Mouse (Mus musculus): ENCODE results near the gene Gjd3. TPM values are rescaled to one million over a fixed set of nuclear protein-coding genes. Genes with fewer than 3 reads are reported as not detected.

Gene Gjd3
- polyA plus RNA-seq, 1 experiment: not detected

DNA sequence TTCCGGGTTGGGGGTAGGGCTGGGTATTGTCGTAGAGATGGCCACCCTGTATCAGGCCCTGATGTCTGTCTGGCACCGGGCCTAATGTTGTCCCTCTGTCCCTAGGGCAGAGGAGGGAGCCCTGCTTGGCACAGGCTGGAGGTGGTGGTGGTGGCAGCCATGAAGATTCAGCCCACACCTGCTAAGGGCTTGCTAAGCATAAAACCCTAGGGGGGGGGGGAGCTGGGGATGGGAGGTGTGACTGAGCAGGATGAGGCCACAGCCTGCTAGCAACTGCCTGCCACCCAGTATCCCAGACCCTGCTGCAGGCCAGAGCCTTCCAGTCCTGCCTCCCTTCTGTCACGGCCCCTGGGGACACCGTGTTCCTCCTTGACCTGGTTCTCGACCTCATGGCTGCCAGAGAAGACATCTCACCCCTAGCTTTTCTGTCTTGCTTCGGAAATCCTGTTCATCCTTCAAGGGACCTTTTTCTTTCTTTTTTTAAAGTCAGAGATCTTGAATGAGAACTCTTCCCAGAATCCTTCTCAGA is 27.0 kb downstream of the Gjd3 start:
- no peak overlapping the region for H3K27ac ChIP-seq (ENCODE audit: control insufficient read depth, insufficient read depth, low read depth, low read length, poor library complexity)
- no peak overlapping the region for H3K4me3 ChIP-seq (replicated peaks; ENCODE audit: control insufficient read depth, low read depth, low read length)
- TF ChIP-seq POLR2A (IDR thresholded peaks at IDR 0.05; ENCODE audit: borderline replicate concordance, control insufficient read depth, low read depth, low read length) (no peak), CTCF (IDR thresholded peaks at IDR 0.05; ENCODE audit: control insufficient read depth, insufficient read depth, low read length) (no peak)
- H3K4me1 ChIP-seq (ENCODE audit: control insufficient read depth, insufficient read depth, low read length): peaks cover 3% of the 10 kb centered on the region; the same call in 1 of the 2 replicates
- 46% methylated on average over 7 of the region's 7 CpGs for WGBS

DNA sequence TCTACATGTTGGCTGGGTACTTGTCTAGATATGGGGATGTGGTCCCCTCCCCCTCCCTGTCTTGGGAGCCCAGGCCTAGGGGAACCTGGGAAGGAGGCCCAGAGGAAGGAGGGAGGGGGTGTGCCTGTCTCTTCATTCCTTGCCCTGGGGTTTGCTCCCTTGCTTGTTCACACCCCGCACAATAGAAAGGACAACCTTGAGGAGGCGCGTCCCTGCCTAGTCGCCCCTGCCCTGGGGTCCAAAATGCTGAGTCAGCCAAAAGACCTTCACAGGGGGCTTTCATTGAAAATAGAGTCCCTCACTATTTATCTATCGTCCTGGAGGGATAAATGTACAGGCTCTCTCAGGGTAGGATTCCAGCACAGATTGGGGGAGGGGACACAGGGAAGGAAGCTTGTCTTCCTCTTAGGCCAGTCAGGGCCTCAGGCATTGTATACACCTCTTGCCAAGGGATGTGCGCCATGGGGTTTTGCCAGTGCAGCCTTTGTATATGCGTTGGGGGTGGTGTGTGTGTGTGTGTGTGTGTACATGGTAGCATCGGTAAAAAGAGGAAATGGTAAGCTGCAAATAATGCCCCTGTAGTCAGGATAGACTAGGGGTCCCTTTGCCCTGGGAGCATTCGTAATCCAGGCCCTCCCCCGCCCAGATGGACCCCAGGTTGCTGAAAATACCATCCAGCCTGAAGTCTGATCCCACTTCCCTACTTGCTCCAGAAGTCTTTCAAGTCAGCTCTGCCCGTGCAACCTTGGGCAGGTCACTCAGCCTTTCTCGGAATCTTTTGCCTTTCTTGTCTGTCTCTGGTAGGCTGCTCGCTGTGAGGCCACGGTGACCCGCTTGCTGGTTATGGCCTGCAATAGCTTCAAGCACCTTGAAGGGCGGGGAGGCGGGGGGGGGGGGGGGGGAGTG is 27.8 kb downstream of the Gjd3 start:
- 37% methylated on average over 17 of the region's 17 CpGs for WGBS
- Histone ChIP-seq H3K27ac (ENCODE audit: control insufficient read depth, insufficient read depth, low read depth, low read length, poor library complexity) (peak overlapping the region; percentile 59), H3K4me3 (replicated peaks; ENCODE audit: control insufficient read depth, low read depth, low read length) (no peak overlapping the region), H3K4me1 (ENCODE audit: control insufficient read depth, insufficient read depth, low read length) (peaks cover 3% of the 10 kb centered on the region; the same call in 1 of the 2 replicates)
- TF ChIP-seq CTCF (IDR thresholded peaks at IDR 0.05; ENCODE audit: control insufficient read depth, insufficient read depth, low read length) (no peak), POLR2A (IDR thresholded peaks at IDR 0.05; ENCODE audit: borderline replicate concordance, control insufficient read depth, low read depth, low read length) (no peak)

GRCm38 (mm10) chr11:98954373-98954772 is 28.4 kb downstream of the Gjd3 start:
- 14% methylated on average over 10 of the region's 10 CpGs for WGBS
- TF ChIP-seq CTCF (IDR thresholded peaks at IDR 0.05; ENCODE audit: control insufficient read depth, insufficient read depth, low read length) (peak; percentile 60), POLR2A (IDR thresholded peaks at IDR 0.05; ENCODE audit: borderline replicate concordance, control insufficient read depth, low read depth, low read length) (no peak)

GRCm38 (mm10) chr11:98953835-98954320 is 28.9 kb downstream of the Gjd3 start:
- WGBS: 33% methylated on average over 13 of the region's 13 CpGs
- TF ChIP-seq CTCF (IDR thresholded peaks at IDR 0.05; ENCODE audit: control insufficient read depth, insufficient read depth, low read length) (no peak), POLR2A (IDR thresholded peaks at IDR 0.05; ENCODE audit: borderline replicate concordance, control insufficient read depth, low read depth, low read length) (no peak)
- Histone ChIP-seq H3K4me1 (ENCODE audit: control insufficient read depth, insufficient read depth, low read length) (peaks cover 12% of the 10 kb centered on the region), H3K4me3 (replicated peaks; ENCODE audit: control insufficient read depth, low read depth, low read length) (no peak overlapping the region), H3K27ac (ENCODE audit: control insufficient read depth, insufficient read depth, low read depth, low read length, poor library complexity) (peak overlapping the region; percentile 61; the same call in 1 of the 2 replicates)

More at GRCm38 (mm10) chr11:98954373-98954772, 28.4 kb downstream of the Gjd3 start:
- Histone ChIP-seq H3K4me3 (replicated peaks; ENCODE audit: control insufficient read depth, low read depth, low read length) (no peak overlapping the region), H3K4me1 (ENCODE audit: control insufficient read depth, insufficient read depth, low read length) (peaks cover 8% of the 10 kb centered on the region), H3K27ac (ENCODE audit: control insufficient read depth, insufficient read depth, low read depth, low read length, poor library complexity) (peak overlapping the region; percentile 59; the same call in 1 of the 2 replicates)

- 49% methylated on average over 2 of the region's 2 CpGs for WGBS
- H3K4me3 ChIP-seq (replicated peaks; ENCODE audit: control insufficient read depth, low read depth, low read length): no peak overlapping the region
- H3K4me1 ChIP-seq (ENCODE audit: control insufficient read depth, insufficient read depth, low read length): peaks cover 13% of the 10 kb centered on the region
- no peak for TF ChIP-seq CTCF (IDR thresholded peaks at IDR 0.05; ENCODE audit: control insufficient read depth, insufficient read depth, low read length)
- TF ChIP-seq POLR2A (IDR thresholded peaks at IDR 0.05; ENCODE audit: borderline replicate concordance, control insufficient read depth, low read depth, low read length): no peak
- H3K27ac ChIP-seq (ENCODE audit: control insufficient read depth, insufficient read depth, low read depth, low read length, poor library complexity): peak overlapping the region; percentile 62
Measured at GRCm38 (mm10) chr11:98953361-98953760, 29.5 kb downstream of the Gjd3 start.

DNA sequence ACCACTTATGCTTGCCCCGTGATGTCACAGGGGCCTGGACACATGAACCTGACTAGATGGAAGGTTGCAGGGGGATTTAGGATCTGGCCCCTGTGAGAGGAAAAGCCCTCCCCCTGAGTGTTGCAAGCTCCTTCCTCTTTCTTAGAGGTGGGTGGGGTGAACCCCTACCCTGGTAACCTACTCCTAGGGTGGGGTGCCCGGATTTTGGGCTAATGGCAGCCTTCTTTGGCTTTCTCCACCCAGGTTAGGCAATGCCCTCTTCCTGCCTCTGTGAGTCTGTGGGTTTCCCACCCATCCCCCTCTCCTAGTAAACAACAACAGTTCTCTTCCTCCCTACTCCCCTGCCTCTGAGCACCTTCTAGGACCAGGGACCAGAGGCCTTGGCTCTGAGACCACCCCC is 30.1 kb downstream of the Gjd3 start:
- WGBS: 21% methylated on average over 2 of the region's 2 CpGs
- Histone ChIP-seq H3K27ac (ENCODE audit: control insufficient read depth, insufficient read depth, low read depth, low read length, poor library complexity) (peak overlapping the region; percentile 62), H3K4me3 (replicated peaks; ENCODE audit: control insufficient read depth, low read depth, low read length) (no peak overlapping the region), H3K4me1 (ENCODE audit: control insufficient read depth, insufficient read depth, low read length) (peaks cover 18% of the 10 kb centered on the region)
- no peak for TF ChIP-seq CTCF (IDR thresholded peaks at IDR 0.05; ENCODE audit: control insufficient read depth, insufficient read depth, low read length)
- no peak for TF ChIP-seq POLR2A (IDR thresholded peaks at IDR 0.05; ENCODE audit: borderline replicate concordance, control insufficient read depth, low read depth, low read length)

DNA sequence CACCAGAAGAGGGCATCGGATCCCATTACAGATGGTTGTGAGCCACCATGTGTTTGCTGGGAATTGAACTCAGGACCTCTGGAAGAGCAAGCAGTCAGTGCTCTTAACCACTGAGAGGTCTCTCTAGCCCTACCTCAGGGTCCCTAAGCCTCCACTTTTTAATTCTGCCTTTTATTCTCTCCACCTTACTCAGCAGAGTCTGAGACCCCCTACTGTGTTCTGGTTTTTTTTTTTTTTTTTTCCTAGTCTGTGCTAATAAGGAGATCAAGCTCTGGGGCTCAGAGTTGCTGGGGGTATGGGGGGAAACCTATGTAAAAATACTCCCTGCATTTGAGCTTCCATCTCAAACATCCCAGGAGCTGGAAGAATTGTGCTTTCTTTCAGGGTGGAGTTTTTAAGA is 30.7 kb downstream of the Gjd3 start:
- WGBS: 60% methylated on average over 1 of the region's 1 CpGs

More for the DNA sequence above, 30.7 kb downstream of the Gjd3 start:
- Histone ChIP-seq H3K4me1 (ENCODE audit: control insufficient read depth, insufficient read depth, low read length) (peaks cover 19% of the 10 kb centered on the region), H3K27ac (ENCODE audit: control insufficient read depth, insufficient read depth, low read depth, low read length, poor library complexity) (peak overlapping the region; percentile 62), H3K4me3 (replicated peaks; ENCODE audit: control insufficient read depth, low read depth, low read length) (no peak overlapping the region)
- TF ChIP-seq POLR2A (IDR thresholded peaks at IDR 0.05; ENCODE audit: borderline replicate concordance, control insufficient read depth, low read depth, low read length) (no peak), CTCF (IDR thresholded peaks at IDR 0.05; ENCODE audit: control insufficient read depth, insufficient read depth, low read length) (no peak)
